Mouse (Mus musculus) MEL (cell line): Measurements from ENCODE around the gene Ccdc91. TPM values are rescaled to one million over a fixed set of nuclear protein-coding genes. Genes with fewer than 3 reads are reported as not detected.

Experiments
- DNase-seq: peaks from one replicate; pipeline ENCODE4 v3.0.0; 2011; ENCODE audit warnings: low read depth, low spot score
- H3K27ac ChIP-seq: 2 replicates; pipeline ENCODE4 v1.5.1; 2012; ENCODE audit warnings: low read depth, mild to moderate bottlenecking, control low read depth, low read length, moderate library complexity; ENCODE audit not compliant: control insufficient read depth
- H3K27me3 ChIP-seq, 2 experiments: fragments of 150-350 bp in 1 of 2; sonication (generic) in 1 of 2; 2 replicates each; pipeline ENCODE4 v1.6.1; 2012; ENCODE audit warnings: low read length in 2 of 2, mild to moderate bottlenecking in 2 of 2, improper control_type of control experiment in 1 of 2, moderate library complexity in 1 of 2; ENCODE audit not compliant: insufficient read depth in 2 of 2, control insufficient read depth in 1 of 2
- H3K36me3 ChIP-seq, 2 experiments: 2 replicates each; pipeline ENCODE4 v1.6.1; 2012 to 2014; ENCODE audit warnings: low read length in 2 of 2, improper control_type of control experiment in 1 of 2, inconsistent platforms in 1 of 2, mild to moderate bottlenecking in 1 of 2; ENCODE audit not compliant: insufficient read depth in 2 of 2, control insufficient read depth in 1 of 2
- H3K4me1 ChIP-seq, 2 experiments: fragments of 150-350 bp in 1 of 2; sonication (generic) in 1 of 2; 2 replicates each; pipeline ENCODE4 v1.6.1; 2012; ENCODE audit warnings: low read length in 2 of 2, improper control_type of control experiment in 1 of 2, mild to moderate bottlenecking in 1 of 2; ENCODE audit not compliant: insufficient read depth in 2 of 2, control insufficient read depth in 1 of 2
- H3K4me3 ChIP-seq, 2 experiments: fragments of 150-350 bp in 1 of 2; sonication (generic) in 1 of 2; 2 replicates each; pipeline ENCODE4 v1.5.1; 2012; ENCODE audit warnings: low read depth in 2 of 2, low read length in 2 of 2, mild to moderate bottlenecking in 2 of 2, moderate library complexity in 2 of 2, control low read depth in 1 of 2, improper control_type of control experiment in 1 of 2; ENCODE audit not compliant: control insufficient read depth in 1 of 2, insufficient read depth in 1 of 2
- H3K79me2 ChIP-seq: 2 replicates; pipeline ENCODE4 v1.6.1; 2012; ENCODE audit warnings: mild to moderate bottlenecking, low read length, moderate library complexity; ENCODE audit not compliant: control insufficient read depth, poor library complexity, insufficient read depth
- H3K9ac ChIP-seq: 2 replicates; pipeline ENCODE4 v1.6.1; 2012; ENCODE audit warnings: low read depth, mild to moderate bottlenecking, control low read depth, low read length, moderate library complexity; ENCODE audit not compliant: control insufficient read depth, poor library complexity, severe bottlenecking
- H3K9me3 ChIP-seq: fragments of 150-350 bp; sonication (generic); replicated peaks from 2 replicates; pipeline ENCODE4 v1.6.1; 2012; ENCODE audit warnings: mild to moderate bottlenecking, low read length, improper control_type of control experiment, moderate library complexity; ENCODE audit not compliant: insufficient read depth
- BHLHE40 ChIP-seq: IDR thresholded peaks from 2 replicates; pipeline ENCODE4 v1.6.1; 2012; ENCODE audit warnings: low read depth, mild to moderate bottlenecking, inconsistent platforms, low read length, improper control_type of control experiment, borderline replicate concordance
- CHD1 ChIP-seq: IDR thresholded peaks from 2 replicates; pipeline ENCODE4 v1.6.1; 2012; ENCODE audit warnings: low read depth, mild to moderate bottlenecking, inconsistent platforms, low read length, improper control_type of control experiment
- E2F4 ChIP-seq: IDR thresholded peaks from 2 replicates; pipeline ENCODE4 v1.6.1; 2011; ENCODE audit warnings: low read depth, low read length, improper control_type of control experiment, borderline replicate concordance
- EP300 ChIP-seq, 2 experiments: IDR thresholded peaks; 2 replicates each; pipeline ENCODE4 v1.6.1; 2011; ENCODE audit warnings: improper control_type of control experiment in 2 of 2, low read length in 2 of 2, low read depth in 1 of 2, mild to moderate bottlenecking in 1 of 2
- ETS1 ChIP-seq: IDR thresholded peaks from 2 replicates; pipeline ENCODE4 v1.6.1; 2012; ENCODE audit warnings: low read depth, mild to moderate bottlenecking, inconsistent platforms, low read length, improper control_type of control experiment, moderate library complexity
- GABPA ChIP-seq: IDR thresholded peaks from 2 replicates; pipeline ENCODE4 v1.6.1; 2012; ENCODE audit warnings: low read depth, mild to moderate bottlenecking, inconsistent platforms, low read length, improper control_type of control experiment, moderate library complexity
- GATA1 ChIP-seq: IDR thresholded peaks from 2 replicates; pipeline ENCODE4 v1.6.1; 2011; ENCODE audit warnings: low read depth, low read length, improper control_type of control experiment
- MAFK ChIP-seq: IDR thresholded peaks from 2 replicates; pipeline ENCODE4 v1.6.1; 2011; ENCODE audit warnings: low read depth, mild to moderate bottlenecking, low read length, improper control_type of control experiment, borderline replicate concordance
- MAZ ChIP-seq: IDR thresholded peaks from 2 replicates; pipeline ENCODE4 v1.6.1; 2012; ENCODE audit warnings: low read depth, mild to moderate bottlenecking, inconsistent platforms, low read length, improper control_type of control experiment
- NRF1 ChIP-seq: IDR thresholded peaks from 2 replicates; pipeline ENCODE4 v1.6.1; 2014; ENCODE audit warnings: low read depth, mild to moderate bottlenecking, inconsistent platforms, low read length, improper control_type of control experiment, moderate library complexity; ENCODE audit not compliant: poor library complexity, insufficient read depth, severe bottlenecking
- POLR2A ChIP-seq, 2 experiments: IDR thresholded peaks; 2 replicates each; pipeline ENCODE4 v1.6.1; 2011 to 2012; ENCODE audit warnings: low read length in 2 of 2, mild to moderate bottlenecking in 2 of 2, control low read depth in 1 of 2, improper control_type of control experiment in 1 of 2, low read depth in 1 of 2, moderate library complexity in 1 of 2; ENCODE audit not compliant: control insufficient read depth in 1 of 2, insufficient read depth in 1 of 2, poor library complexity in 1 of 2
- POLR2AphosphoS2 ChIP-seq: IDR thresholded peaks from 2 replicates; pipeline ENCODE4 v1.6.1; 2011; ENCODE audit warnings: low read length, improper control_type of control experiment
- SIN3A ChIP-seq: IDR thresholded peaks from 2 replicates; pipeline ENCODE4 v1.6.1; 2012; ENCODE audit warnings: low read length, improper control_type of control experiment, inconsistent platforms
- SMC3 ChIP-seq: IDR thresholded peaks from 2 replicates; pipeline ENCODE4 v1.6.1; 2011; ENCODE audit warnings: low read depth, low read length, improper control_type of control experiment
- TAL1 ChIP-seq: IDR thresholded peaks from 2 replicates; pipeline ENCODE4 v1.6.1; 2012; ENCODE audit warnings: mild to moderate bottlenecking, inconsistent platforms, low read length, moderate library complexity, mixed read lengths
- TBP ChIP-seq: IDR thresholded peaks from 2 replicates; pipeline ENCODE4 v1.8.0; 2011; ENCODE audit warnings: low read depth, low read length, improper control_type of control experiment
- UBTF ChIP-seq: IDR thresholded peaks from 2 replicates; pipeline ENCODE4 v1.6.1; 2012; ENCODE audit warnings: low read depth, mild to moderate bottlenecking, inconsistent platforms, low read length, improper control_type of control experiment, moderate library complexity, borderline replicate concordance; ENCODE audit not compliant: insufficient read depth
- USF1 ChIP-seq: IDR thresholded peaks from 2 replicates; pipeline ENCODE4 v1.6.1; 2014; ENCODE audit warnings: low read depth, mild to moderate bottlenecking, inconsistent platforms, low read length, improper control_type of control experiment, moderate library complexity
- USF2 ChIP-seq, 2 experiments: IDR thresholded peaks; 2 replicates each; pipeline ENCODE4 v1.6.1; 2011 to 2012; ENCODE audit warnings: improper control_type of control experiment in 2 of 2, low read length in 2 of 2, borderline replicate concordance in 1 of 2, inconsistent platforms in 1 of 2, low read depth in 1 of 2, mild to moderate bottlenecking in 1 of 2; ENCODE audit not compliant: insufficient read depth in 1 of 2
- ZMIZ1 ChIP-seq: IDR thresholded peaks from 2 replicates; pipeline ENCODE4 v1.6.1; 2012; ENCODE audit warnings: low read depth, mild to moderate bottlenecking, inconsistent platforms, low read length, improper control_type of control experiment, moderate library complexity
- polyA plus RNA-seq, 2 experiments: library from polyadenylated mRNA; stranded (reverse) in 1 of 2; unstranded in 1 of 2; fragments of >175 nt in 1 of 2; fragments of >200 nt in 1 of 2; gene quantifications; 2 replicates each; pipeline versions ENCODE4 v1.2.1 to v1.2.4; 2012; ENCODE audit warnings: low replicate concordance in 2 of 2, low read depth in 1 of 2; ENCODE audit not compliant: insufficient read length in 2 of 2, insufficient read depth in 1 of 2, missing spikeins in 1 of 2
- total RNA-seq: library from RNA; depleted of rRNA; stranded (reverse); fragments of 300-350 nt; gene quantifications from 2 replicates; pipeline ENCODE4 v1.2.3, GENCODE M21; 2012

The Ccdc91 gene
- total and polyA plus RNA-seq, 3 experiments, result not detected

DNA sequence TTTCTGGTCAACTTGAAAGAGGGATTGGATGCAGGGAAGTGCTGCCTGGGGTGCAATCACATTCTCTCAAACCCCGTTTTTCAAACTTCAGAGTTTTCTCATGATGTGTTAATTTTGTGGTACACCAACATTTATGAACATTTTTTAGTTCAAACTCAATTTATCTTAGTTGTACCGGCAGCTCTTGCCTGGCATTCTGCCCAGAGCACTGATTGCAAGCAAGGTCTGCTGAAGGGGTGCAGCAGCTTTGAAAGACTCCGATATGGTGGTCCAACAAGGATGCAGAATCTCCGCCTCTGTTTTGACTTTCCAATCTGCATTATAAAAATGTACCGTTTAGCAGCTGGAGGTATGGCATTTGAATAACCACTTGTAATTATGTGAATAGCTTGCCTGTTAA lies 5.6 kb upstream of the Ccdc91 start:
- H3K27ac ChIP-seq, result no peak overlapping the region
- H3K9me3 ChIP-seq, result no peaks in the 10 kb centered on the region
- TF ChIP-seq EP300 (IDR thresholded peaks at IDR 0.05; ENCODE audit: low read depth in 1 of 2, low read length in 2 of 2) (no peak), MAFK (no peak), TBP (no peak), E2F4 (no peak), GABPA (no peak), ETS1 (no peak), TAL1 (no peak)
- H3K4me1 ChIP-seq, result no peaks in the 10 kb centered on the region
- H3K9ac ChIP-seq, result no peak overlapping the region
- no peaks in the 10 kb centered on the region for H3K36me3 ChIP-seq
- H3K27me3 ChIP-seq, result no peaks in the 10 kb centered on the region
- H3K4me3 ChIP-seq, result no peak overlapping the region
- no peak for DNase-seq
- H3K79me2 ChIP-seq, result no peaks in the 10 kb centered on the region

DNA sequence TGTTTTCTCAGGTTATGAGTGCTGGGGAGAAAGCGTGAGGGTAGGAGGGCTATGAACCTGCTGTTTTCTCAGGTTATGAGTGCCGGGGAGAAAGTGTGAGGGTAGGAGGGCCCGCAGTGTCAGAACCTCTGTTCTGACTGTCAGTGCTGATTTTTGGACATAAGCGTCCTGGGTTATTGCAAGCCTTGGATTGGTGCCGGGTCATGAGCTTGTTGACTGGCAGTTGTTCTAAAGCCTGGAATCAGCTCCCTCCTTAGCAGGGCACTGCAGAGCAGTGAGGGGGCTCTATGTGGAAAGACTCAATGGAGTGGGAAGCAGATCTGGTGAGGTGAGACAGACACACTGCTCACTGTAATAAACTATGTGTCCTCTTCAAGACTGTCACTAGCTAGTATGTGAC lies 5.5 kb downstream of the Ccdc91 start:
- DNase-seq, result no peak
- H3K79me2 ChIP-seq, result no peaks in the 10 kb centered on the region
- no peak overlapping the region for H3K27ac ChIP-seq
- no peaks in the 10 kb centered on the region for H3K27me3 ChIP-seq
- H3K9me3 ChIP-seq, result no peaks in the 10 kb centered on the region
- TF ChIP-seq EP300 (IDR thresholded peaks at IDR 0.05; ENCODE audit: low read depth in 1 of 2, low read length in 2 of 2) (no peak), NRF1 (no peak), TBP (no peak), GATA1 (no peak), BHLHE40 (no peak), GABPA (no peak), SIN3A (no peak), ETS1 (no peak), USF1 (no peak), SMC3 (no peak), MAZ (no peak), POLR2A (IDR thresholded peaks at IDR 0.05; ENCODE audit: control insufficient read depth in 1 of 2, insufficient read depth in 1 of 2, low read depth in 1 of 2, low read length in 2 of 2, poor library complexity in 1 of 2) (no peak), POLR2AphosphoS2 (no peak), ZMIZ1 (no peak), CHD1 (no peak), UBTF (no peak), USF2 (IDR thresholded peaks at IDR 0.05; ENCODE audit: borderline replicate concordance in 1 of 2, insufficient read depth in 1 of 2, low read depth in 1 of 2, low read length in 2 of 2) (no peak), MAFK (no peak)
- no peak overlapping the region for H3K4me3 ChIP-seq
- no peaks in the 10 kb centered on the region for H3K4me1 ChIP-seq
- H3K9ac ChIP-seq, result no peak overlapping the region
- no peaks in the 10 kb centered on the region for H3K36me3 ChIP-seq
